Mouse (Mus musculus) hindbrain, embryonic 16.5 days (tissue): ENCODE data around the gene Susd1. TPM values are rescaled to one million over a fixed set of nuclear protein-coding genes. Genes with fewer than 3 reads are reported as not detected.

Experiments
- polyA plus RNA-seq: library from polyadenylated mRNA; unstranded; fragments of >200 nt; fragmentation: Nextera tagmentation; extraction: Ambion mirVana; gene quantifications from 2 replicates; pipeline ENCODE4 v1.2.1, GENCODE M21; 2015

Gene Susd1
- polyA plus RNA-seq, 1 experiment from 2014 or later, result 2.1 TPM

Other genes starting within 250 kb of the Susd1 start
- gene Ugcg, start 249.4 kb downstream of the Susd1 start, polyA plus RNA-seq, result 14.3 and 15.8 TPM in 2 replicates
- gene Ptbp3, start 110.7 kb upstream of the Susd1 start, polyA plus RNA-seq, result 14.5 and 19.7 TPM in 2 replicates
- gene Hsdl2, start 142.9 kb upstream of the Susd1 start, polyA plus RNA-seq, result 45.6 and 50.5 TPM in 2 replicates
- 37.3 and 43.2 TPM in 2 replicates for gene E130308A19Rik, start 187.6 kb upstream of the Susd1 start, polyA plus RNA-seq